Mouse (Mus musculus) heart, adult 2 months (tissue): ENCODE data around the gene Cks1b. TPM values are rescaled to one million over a fixed set of nuclear protein-coding genes. Genes with fewer than 3 reads are reported as not detected.

Experiments
- DNase-seq, 2 experiments: peaks; one replicate each; pipeline ENCODE4 v3.0.0; 2021
- H3K27ac ChIP-seq: fragments of 200-600 bp; 2 replicates; pipeline ENCODE4 v1.8.1; 2022
- H3K27me3 ChIP-seq: fragments of 200-500 bp; 2 replicates; pipeline ENCODE4 v1.6.1; 2012; ENCODE audit warnings: mild to moderate bottlenecking, low read length, inconsistent platforms, mixed read lengths; ENCODE audit not compliant: control insufficient read depth, insufficient read depth
- H3K36me3 ChIP-seq: fragments of 200-500 bp; 2 replicates; pipeline ENCODE4 v1.6.1; 2012; ENCODE audit warnings: low read length, inconsistent platforms; ENCODE audit not compliant: control insufficient read depth, insufficient read depth
- H3K4me1 ChIP-seq: fragments of 200-500 bp; 2 replicates; pipeline ENCODE4 v1.6.1; 2011; ENCODE audit warnings: low read length; ENCODE audit not compliant: control insufficient read depth, insufficient read depth
- H3K4me3 ChIP-seq: fragments of 200-600 bp; 2 replicates; pipeline ENCODE4 v1.8.1; 2022
- H3K79me2 ChIP-seq: fragments of 200-500 bp; replicated peaks from 2 replicates; pipeline ENCODE4 v1.6.1; 2012; ENCODE audit warnings: mild to moderate bottlenecking, inconsistent platforms, low read length, moderate library complexity, mixed read lengths; ENCODE audit not compliant: control insufficient read depth, insufficient read depth
- H3K9ac ChIP-seq: fragments of 200-500 bp; 2 replicates; pipeline ENCODE4 v1.6.1; 2012; ENCODE audit warnings: low read depth, mild to moderate bottlenecking, control low read depth, inconsistent platforms, low read length, mixed read lengths
- CTCF ChIP-seq: fragments of 200-600 bp; IDR thresholded peaks from 2 replicates; pipeline ENCODE4 v1.8.1; 2022; ENCODE audit warnings: antibody characterized with exemption, mild to moderate bottlenecking, moderate library complexity
- EP300 ChIP-seq: fragments of 200-500 bp; IDR thresholded peaks from 2 replicates; pipeline ENCODE4 v1.6.1; 2011; ENCODE audit warnings: low read depth, low read length, control low read depth; ENCODE audit not compliant: insufficient read depth
- POLR2A ChIP-seq: fragments of 200-500 bp; IDR thresholded peaks from 2 replicates; pipeline ENCODE4 v1.6.1; 2011; ENCODE audit warnings: mild to moderate bottlenecking, low read depth, low read length, control low read depth; ENCODE audit not compliant: insufficient read depth
- WGBS: fragments of 180-500 bp; shearing (Covaris S2); methylation state at CpG from one replicate; pipeline ENCODE4 v1.1.7; 2018; 5-methylcytosine and 5-hydroxymethylcytosine counted together
- intact Hi-C: fragments of 180-260 bp; cut with DNase I; formaldehyde crosslinking; loops from one replicate; pipeline ENCODE4 v1.15.1; 2025
- polyA plus RNA-seq: library from polyadenylated mRNA; depleted of rRNA; stranded (reverse); fragments of >200 nt; gene quantifications from 2 replicates; pipeline ENCODE4 v1.2.3, GENCODE M21; 2012
- total RNA-seq, 2 experiments: library from RNA; stranded (reverse); gene quantifications; 2 replicates each; pipeline ENCODE4 v1.2.3; 2021

Cks1b gene
- total and polyA plus RNA-seq, 3 experiments: 3.3 to 9.0 (median 3.5) TPM

GRCm38 (mm10) chr3:89394006-89394893 is 23.9 kb downstream of the Cks1b start, which contains the start of gene Zbtb7b:
TSS of gene Zbtb7b (minus strand) at chr3:89394776.
- peak within 1 kb of the TSS; percentile 83 for H3K4me3 ChIP-seq
- no peaks in the 10 kb centered on the region for H3K36me3 ChIP-seq
- no peaks in the 10 kb centered on the region for H3K79me2 ChIP-seq
- H3K4me1 ChIP-seq: peaks cover 8% of the 10 kb centered on the region
- H3K27ac ChIP-seq: peak within 1 kb of the TSS; percentile 99
- 2% methylated on average over 42 of the region's 42 CpGs for WGBS
- peak within 1 kb of the TSS; percentile 82 for H3K9ac ChIP-seq
- intact Hi-C loops: no loop called here
- peak; percentile 86 to 87 for DNase-seq
- H3K27me3 ChIP-seq: no peaks in the 10 kb centered on the region
- TF ChIP-seq POLR2A (no peak; the same call in none of the 2 replicates), CTCF (peak; percentile 58)

- H3K27ac ChIP-seq: peak overlapping the region; percentile 99
- WGBS: 0% methylated on average over 15 of the region's 15 CpGs
- intact Hi-C loops: loop anchor here (2.0 kb wide), 1 partner anchor 39 kb away; no protein-coding TSS in a partner anchor
- peaks cover 9% of the 10 kb centered on the region for H3K4me1 ChIP-seq
- no peaks in the 10 kb centered on the region for H3K79me2 ChIP-seq
- peak overlapping the region; percentile 82 for H3K9ac ChIP-seq
- no peaks in the 10 kb centered on the region for H3K36me3 ChIP-seq
- peak; percentile 99 for DNase-seq
- H3K4me3 ChIP-seq: peak overlapping the region; percentile 83
- H3K27me3 ChIP-seq: no peaks in the 10 kb centered on the region
- TF ChIP-seq POLR2A (peak; percentile 90), EP300 (peak; percentile 40; the same call in 1 of the 2 replicates), CTCF (no peak)
Observed at GRCm38 (mm10) chr3:89393605-89394004, 24.6 kb downstream of the Cks1b start.

- peak; percentile 61 to 67 for DNase-seq
- Histone ChIP-seq H3K9ac (peak overlapping the region; percentile 75), H3K36me3 (no peaks in the 10 kb centered on the region), H3K79me2 (no peaks in the 10 kb centered on the region), H3K27ac (peak overlapping the region; percentile 94), H3K4me3 (peak overlapping the region; percentile 78), H3K27me3 (no peaks in the 10 kb centered on the region), H3K4me1 (peaks cover 13% of the 10 kb centered on the region)
- 0% methylated on average over 24 of the region's 24 CpGs for WGBS
- intact Hi-C loops: loop anchor here (2.0 kb wide), 1 partner anchor 38 kb away; no protein-coding TSS in a partner anchor
- TF ChIP-seq CTCF: no peak
- no peak for TF ChIP-seq EP300
- no peak for TF ChIP-seq POLR2A
Observed at GRCm38 (mm10) chr3:89392871-89393311, 25.3 kb downstream of the Cks1b start.

- Histone ChIP-seq H3K27ac (peak overlapping the region; percentile 94), H3K27me3 (no peaks in the 10 kb centered on the region), H3K4me3 (peak overlapping the region; percentile 78), H3K79me2 (no peaks in the 10 kb centered on the region; the same call in 1 of the 2 replicates), H3K36me3 (no peaks in the 10 kb centered on the region), H3K9ac (peak overlapping the region; percentile 75), H3K4me1 (peaks cover 13% of the 10 kb centered on the region)
- intact Hi-C loops: loop anchor here (2.0 kb wide), 1 partner anchor 37 kb away; no protein-coding TSS in a partner anchor
- TF ChIP-seq CTCF: no peak
- 0 out of 2 replicates have a peak, but pooled peaks have one; percentile 26 for TF ChIP-seq EP300
- peak; percentile 53 for TF ChIP-seq POLR2A
- peak; percentile 81 to 86 for DNase-seq
- WGBS: under 1% methylated on average over 53 of the region's 56 CpGs
Observed at GRCm38 (mm10) chr3:89391663-89392511, 26.3 kb downstream of the Cks1b start.

- Histone ChIP-seq H3K36me3 (no peaks in the 10 kb centered on the region), H3K4me1 (peaks cover 13% of the 10 kb centered on the region), H3K4me3 (peak overlapping the region; percentile 78), H3K27ac (peak overlapping the region; percentile 94), H3K27me3 (no peaks in the 10 kb centered on the region), H3K9ac (peak overlapping the region; percentile 75), H3K79me2 (no peaks in the 10 kb centered on the region; the same call in 1 of the 2 replicates)
- DNase-seq: peak; percentile 61 to 62
- intact Hi-C loops: no loop called here
- WGBS: 19% methylated on average over 19 of the region's 19 CpGs
- TF ChIP-seq POLR2A: no peak
- TF ChIP-seq EP300: no peak
- no peak for TF ChIP-seq CTCF
Observed at GRCm38 (mm10) chr3:89390699-89391662, 27.2 kb downstream of the Cks1b start.
